Mouse (Mus musculus) CD4-positive helper T cell, adult 2 months (primary cell): ENCODE data around the gene Krtap29-1.

Source experiments
- DNase-seq: peaks from one replicate; pipeline ENCODE4 v3.0.0-alpha.2; 2012; ENCODE audit warnings: low read depth, missing footprints, low spot score

Krtap29-1 gene

GRCm38 (mm10) chr11:99978953-99979352 lies at the start of gene Krtap29-1:
Krtap29-1 (minus strand) TSS chr11:99979053.
- DNase-seq, result no peak

- no peak for DNase-seq
Observed at GRCm38 (mm10) chr11:100021438-100021837, 42.6 kb upstream of the Krtap29-1 start.

GRCm38 (mm10) chr11:100019466-100019865 lies 40.6 kb upstream of the Krtap29-1 start:
- DNase-seq, result no peak

GRCm38 (mm10) chr11:100016112-100016511 lies 37.3 kb upstream of the Krtap29-1 start, which contains the start of gene Krt33a:
Krt33a (minus strand) TSS chr11:100016212.
- no peak for DNase-seq

GRCm38 (mm10) chr11:100013691-100014171 lies 34.9 kb upstream of the Krtap29-1 start:
- no peak for DNase-seq

GRCm38 (mm10) chr11:100010682-100011081 lies 31.8 kb upstream of the Krtap29-1 start:
- DNase-seq, result no peak

DNA sequence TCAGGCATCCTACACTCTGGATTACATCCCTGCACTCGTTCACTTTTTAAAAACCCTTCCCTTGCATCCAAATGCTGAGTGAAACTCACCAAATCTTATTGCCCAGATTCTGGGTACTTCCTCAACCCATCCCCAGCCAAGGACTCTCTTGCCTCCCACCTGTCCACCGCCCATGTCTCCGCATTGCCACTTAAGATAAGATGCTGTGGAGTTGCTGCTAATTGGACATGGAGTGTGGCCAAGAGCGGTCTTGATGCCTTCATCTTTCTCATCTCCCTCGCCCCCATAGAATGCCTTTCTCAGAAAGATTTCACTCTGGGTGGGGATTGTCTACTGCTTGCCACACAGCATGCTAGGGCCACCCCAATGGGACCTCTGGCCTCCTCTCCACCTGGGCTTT lies 29.5 kb upstream of the Krtap29-1 start:
- no peak for DNase-seq

- DNase-seq, result peak; percentile 7
Observed at GRCm38 (mm10) chr11:100006624-100007023, 27.8 kb upstream of the Krtap29-1 start.

GRCm38 (mm10) chr11:100005905-100006304 lies 27.1 kb upstream of the Krtap29-1 start:
- DNase-seq, result no peak

DNA sequence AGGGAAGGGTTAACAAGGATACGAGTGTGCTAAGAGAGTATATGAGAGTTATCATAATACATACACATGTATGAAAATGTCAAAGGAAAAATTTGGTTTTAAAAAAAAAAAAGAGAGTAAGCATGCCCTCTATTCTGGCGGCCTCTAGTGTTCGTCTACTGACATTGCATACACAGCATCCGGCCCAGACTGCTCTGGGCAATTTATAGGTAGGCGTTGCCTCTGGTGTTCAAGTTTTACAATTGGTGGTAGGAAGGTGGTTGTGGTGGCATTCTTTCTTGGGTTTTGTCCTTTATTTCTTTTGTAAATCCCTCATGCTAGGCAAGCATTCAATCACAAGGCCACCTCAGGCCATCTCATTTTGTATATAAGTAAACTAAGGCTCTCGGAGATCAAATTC lies 26.0 kb upstream of the Krtap29-1 start:
- peak; percentile 33 for DNase-seq

- no peak for DNase-seq
Observed at GRCm38 (mm10) chr11:99999091-99999490, 20.2 kb upstream of the Krtap29-1 start.

- no peak for DNase-seq
Observed at GRCm38 (mm10) chr11:99994384-99994661, 15.5 kb upstream of the Krtap29-1 start.

DNA sequence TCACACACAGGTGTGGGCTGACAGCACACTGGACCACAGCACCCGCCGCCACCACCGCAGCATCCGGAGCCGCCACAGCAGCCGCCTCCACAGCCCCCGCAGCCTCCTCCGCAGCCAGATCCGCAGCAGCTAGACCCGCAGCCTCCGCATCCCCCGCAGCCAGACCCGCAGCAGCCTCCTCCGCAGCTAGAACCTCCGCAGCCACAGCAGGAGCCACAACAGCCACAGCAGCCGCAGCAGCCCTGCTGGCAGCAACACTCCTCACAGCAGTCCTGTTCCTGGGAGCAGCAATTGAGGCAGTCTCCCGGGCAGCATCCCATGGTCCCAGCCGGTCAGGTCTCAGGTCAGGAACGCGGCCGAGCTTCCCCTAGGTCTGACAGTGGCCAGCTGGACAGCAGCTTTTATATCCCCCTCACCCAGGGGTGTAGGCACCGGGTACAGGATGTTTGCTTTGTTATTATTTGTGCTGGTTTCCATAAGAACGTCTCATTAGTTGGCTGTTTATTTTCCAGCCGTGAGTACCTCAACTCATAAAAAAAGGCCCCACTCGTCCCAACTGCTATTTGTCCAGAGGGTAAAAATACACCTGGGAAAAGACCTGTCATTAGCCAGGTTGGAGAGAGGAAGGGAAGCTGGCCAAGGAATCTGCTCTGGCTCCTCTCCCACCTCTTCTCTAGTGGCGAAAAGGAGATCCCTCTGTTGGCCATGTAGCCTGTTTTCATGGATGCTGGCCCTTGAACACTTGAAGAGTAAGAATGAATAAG lies 14.9 kb upstream of the Krtap29-1 start, which contains the start of gene Krtap17-1:
TSS of gene Krtap17-1 (minus strand) at position 375 of the 764 bp plus-strand sequence.
- no peak for DNase-seq

GRCm38 (mm10) chr11:99990571-99990970 lies 11.7 kb upstream of the Krtap29-1 start:
- no peak for DNase-seq

DNA sequence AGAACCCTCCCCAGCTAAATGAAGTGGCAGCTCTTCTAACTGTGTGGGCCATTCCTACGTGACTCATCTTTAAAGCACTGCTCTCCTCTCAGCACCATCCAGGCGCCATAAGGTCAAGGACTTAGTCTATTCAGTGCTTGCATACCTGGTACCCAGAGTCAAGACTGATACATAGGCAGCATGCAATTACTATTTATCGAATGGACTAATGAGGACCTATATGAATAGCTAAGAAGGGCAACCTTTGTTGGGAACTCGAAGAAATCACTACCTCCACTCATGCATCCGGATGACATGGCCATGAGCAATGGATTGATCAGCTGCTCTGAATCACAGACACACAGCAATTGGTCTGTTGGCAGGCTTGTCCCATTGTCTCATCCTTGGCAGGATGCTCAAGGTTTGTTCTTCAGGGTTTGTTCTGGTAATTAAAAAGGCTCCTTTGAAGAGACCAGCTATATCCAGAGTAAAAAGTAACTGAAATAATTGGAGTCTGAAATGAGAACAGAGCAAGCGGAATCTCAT lies 11.1 kb upstream of the Krtap29-1 start:
- DNase-seq, result no peak

DNA sequence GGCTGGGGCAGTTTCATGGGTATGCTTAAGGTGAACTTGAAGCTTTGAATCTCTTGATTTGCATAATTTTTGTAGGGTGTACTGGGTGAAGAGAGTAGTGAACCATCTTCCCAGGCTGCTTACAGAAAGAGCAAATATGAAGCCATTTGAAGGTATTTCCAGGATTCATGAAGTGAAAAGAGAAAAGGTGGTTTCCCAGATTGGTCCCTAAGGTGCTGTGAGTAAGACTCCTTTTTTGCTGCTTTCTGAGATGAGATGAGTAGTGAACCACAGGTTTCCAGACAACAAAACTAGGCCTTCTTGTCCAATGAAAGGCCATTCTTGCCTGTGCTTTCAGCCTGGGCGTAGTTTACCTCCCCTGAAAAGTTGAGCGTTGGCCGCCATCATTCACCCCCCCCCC lies 9.7 kb upstream of the Krtap29-1 start:
- no peak for DNase-seq

DNA sequence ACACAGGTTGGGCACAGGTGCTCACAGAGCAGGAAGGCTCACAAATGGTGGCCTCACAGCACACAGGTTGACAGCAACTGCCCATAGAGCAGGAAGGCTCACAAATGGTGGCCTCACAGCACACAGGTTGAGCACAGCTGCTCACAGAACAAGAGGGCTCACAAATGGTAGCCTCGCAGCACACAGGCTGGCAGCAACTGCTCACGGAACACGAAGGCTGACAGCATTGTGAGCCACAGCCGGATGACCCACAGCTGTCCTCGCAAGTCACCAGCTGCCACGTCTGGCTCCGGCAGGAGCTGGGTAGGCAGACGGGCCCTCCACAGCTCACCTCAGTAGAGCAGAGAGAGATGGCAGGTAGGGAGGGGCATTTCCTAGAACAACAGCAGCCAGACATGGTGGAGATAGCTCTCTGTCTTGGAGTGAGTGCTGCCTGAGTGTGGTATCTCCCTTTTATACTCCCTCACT lies 7.4 kb upstream of the Krtap29-1 start, which contains the start of gene Krtap16-1:
TSS of gene Krtap16-1 (minus strand) at position 418 of the 468 bp plus-strand sequence.
- DNase-seq, result no peak

DNA sequence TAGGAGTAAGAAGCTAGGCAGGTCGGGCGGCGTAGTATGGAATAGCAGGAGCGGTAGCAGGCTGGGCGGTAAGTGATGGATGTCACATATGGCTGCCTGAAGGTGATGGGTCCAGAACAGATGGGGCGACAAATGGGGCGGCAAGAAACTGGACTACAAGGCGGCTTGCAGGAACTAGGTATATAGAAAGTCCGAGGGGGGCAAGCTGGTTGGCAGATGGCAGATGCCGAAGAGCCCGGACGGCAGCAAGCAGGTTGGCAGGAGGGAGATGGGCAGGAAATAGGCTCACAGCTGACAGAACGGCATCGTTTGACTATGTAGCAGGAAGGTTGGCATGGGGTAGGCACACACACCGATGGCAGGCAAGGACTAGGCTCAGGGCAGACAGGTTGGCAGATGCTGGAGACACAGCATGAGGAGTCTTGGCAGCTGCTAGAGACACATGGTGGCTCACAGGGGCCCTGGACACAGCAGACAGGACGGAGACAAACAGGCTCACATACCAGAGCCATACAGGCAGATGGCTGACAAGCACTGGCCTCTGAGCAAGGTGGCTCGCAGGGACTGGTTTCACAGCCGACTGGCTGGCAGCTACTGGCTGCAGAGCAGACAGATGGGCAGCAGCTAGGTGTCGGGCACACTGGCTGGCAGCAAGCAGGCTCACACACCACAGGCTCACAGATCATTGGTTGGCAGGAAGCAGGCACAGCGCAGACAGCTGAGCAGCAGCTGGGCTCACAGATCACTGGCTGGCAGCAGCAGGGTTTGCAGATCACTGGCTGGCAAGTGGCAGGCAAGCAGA lies 6.6 kb upstream of the Krtap29-1 start:
- DNase-seq, result no peak

GRCm38 (mm10) chr11:99983442-99983841 lies 4.6 kb upstream of the Krtap29-1 start:
- no peak for DNase-seq

DNA sequence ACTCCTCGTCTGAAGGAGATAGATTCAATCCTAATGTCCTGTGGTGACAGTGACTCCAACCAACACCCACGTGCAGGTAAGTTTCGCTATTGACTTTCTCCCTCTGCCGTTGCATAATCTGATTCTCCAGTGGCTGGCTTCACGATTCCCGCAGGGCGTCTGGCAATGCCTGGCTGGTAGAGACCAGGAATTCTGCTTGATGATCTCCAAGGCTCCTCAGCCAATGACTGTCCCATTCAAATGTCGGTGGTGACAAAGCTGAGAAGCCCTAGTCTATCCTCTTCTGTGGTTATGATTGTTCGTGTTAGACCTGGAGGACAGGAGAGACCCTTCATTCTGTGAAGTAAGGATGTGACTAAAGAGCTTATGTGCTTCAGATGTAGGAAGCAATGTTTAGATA lies 3.9 kb upstream of the Krtap29-1 start:
- no peak for DNase-seq

DNA sequence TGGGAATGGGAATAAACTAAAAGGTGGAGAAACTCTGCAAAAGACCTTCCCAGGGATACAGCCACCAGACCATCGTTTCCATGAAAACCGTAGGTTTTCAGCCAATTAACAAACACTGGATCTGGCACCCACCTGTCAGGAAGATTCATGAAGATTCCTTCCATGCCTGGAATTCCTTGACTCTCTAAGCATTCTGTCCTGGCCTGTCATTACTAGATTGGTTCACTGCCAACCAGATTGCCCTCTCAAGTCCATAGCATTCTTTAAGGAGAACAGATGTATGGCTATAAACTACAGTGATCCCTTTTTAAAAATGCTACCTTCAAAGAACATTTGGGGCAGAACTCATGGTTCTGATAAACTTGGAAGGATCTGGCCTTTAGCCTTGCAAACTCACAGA lies 12.9 kb downstream of the Krtap29-1 start:
- DNase-seq, result no peak

DNA sequence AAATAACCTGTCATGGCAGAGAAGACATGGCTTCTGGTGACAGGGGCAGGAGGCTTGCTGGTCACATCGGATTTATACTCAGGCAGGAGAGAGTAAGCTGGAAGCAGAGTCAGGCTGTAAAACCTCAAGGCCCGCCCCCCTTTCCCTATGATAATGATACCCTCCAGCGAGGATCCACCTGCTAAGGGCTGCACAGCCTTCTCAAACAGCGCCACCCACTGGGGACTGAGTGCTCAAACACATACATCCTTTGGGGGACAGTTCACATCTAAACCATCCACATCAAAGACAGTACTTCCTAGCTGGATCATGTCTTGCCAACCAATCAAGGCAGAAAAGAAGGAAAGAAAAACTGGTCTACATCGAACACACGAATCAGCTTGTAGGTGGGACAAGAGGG lies 14.6 kb downstream of the Krtap29-1 start:
- DNase-seq, result no peak
